Mouse (Mus musculus) kidney, embryonic 16.5 days (tissue): ENCODE results near the gene Pclo. TPM values are rescaled to one million over a fixed set of nuclear protein-coding genes. Genes with fewer than 3 reads are reported as not detected.
A peak's percentile ranks its signal among the peaks of the same experiment; 100 is the strongest.
"Not testable (repeated sequence)": the region's sequence is repeated elsewhere in the genome, so short reads cannot be mapped to it uniquely, and the experiment has no call there.

Source experiments
- ATAC-seq: fragments of 200-750 bp; cut with Nextera tagmentation; 2 replicates; pipeline ENCODE4 v1.8.0; 2017; ENCODE audit warnings: moderate TSS enrichment; ENCODE audit not compliant: low FRiP score, low TSS enrichment
- H3K27ac ChIP-seq: fragments of 300-500 bp; sonication (generic); 2 replicates; pipeline ENCODE4 v1.5.1; 2014; ENCODE audit warnings: low read length
- H3K27me3 ChIP-seq: fragments of 300-500 bp; sonication (generic); 2 replicates; pipeline ENCODE4 v1.6.1; 2014; ENCODE audit warnings: low read length, control low read depth, mixed read lengths; ENCODE audit not compliant: insufficient read depth
- H3K36me3 ChIP-seq: fragments of 300-500 bp; sonication (generic); 2 replicates; pipeline ENCODE4 v1.6.1; 2014; ENCODE audit warnings: low read length, control low read depth, mixed read lengths; ENCODE audit not compliant: insufficient read depth
- H3K4me1 ChIP-seq: fragments of 300-500 bp; sonication (generic); 2 replicates; pipeline ENCODE4 v1.6.1; 2014; ENCODE audit warnings: low read length, control low read depth, mixed read lengths; ENCODE audit not compliant: insufficient read depth
- H3K4me2 ChIP-seq: fragments of 300-500 bp; sonication (generic); replicated peaks from 2 replicates; pipeline ENCODE4 v1.6.1; 2014; ENCODE audit warnings: low read depth, low read length
- H3K4me3 ChIP-seq: fragments of 300-500 bp; sonication (generic); 2 replicates; pipeline ENCODE4 v1.5.1; 2014; ENCODE audit warnings: mild to moderate bottlenecking, low read length
- H3K9ac ChIP-seq: fragments of 300-500 bp; sonication (generic); replicated peaks from 2 replicates; pipeline ENCODE4 v1.6.1; 2014; ENCODE audit warnings: low read length
- H3K9me3 ChIP-seq: fragments of 300-500 bp; sonication (generic); 2 replicates; pipeline ENCODE4 v1.6.1; 2016; ENCODE audit warnings: low read length, control low read depth
- WGBS: fragments of 180-500 bp; shearing (Covaris S2); extraction: QIAGEN DNeasy Blood & Tissue Kit; methylation state at CpG from one replicate; pipeline ENCODE4 v1.1.7; 2014; 5-methylcytosine and 5-hydroxymethylcytosine counted together
- polyA plus RNA-seq: library from polyadenylated mRNA; unstranded; fragments of >200 nt; fragmentation: Nextera tagmentation; extraction: Ambion mirVana; gene quantifications from 2 replicates; pipeline ENCODE4 v1.2.1, GENCODE M21; 2015

Pclo gene
- polyA plus RNA-seq, 1 experiment from 2014 or later, result 0.59 TPM

GRCm38 (mm10) chr5:14750882-14751281 lies 236.2 kb downstream of the Pclo start:
- Histone ChIP-seq H3K4me1 (no peaks in the 10 kb centered on the region), H3K9ac (no peak overlapping the region), H3K36me3 (no peaks in the 10 kb centered on the region), H3K4me3 (no peak overlapping the region), H3K9me3 (no peaks in the 10 kb centered on the region), H3K27ac (no peak overlapping the region), H3K4me2 (no peak overlapping the region), H3K27me3 (no peaks in the 10 kb centered on the region)
- ATAC-seq, result no peak

DNA sequence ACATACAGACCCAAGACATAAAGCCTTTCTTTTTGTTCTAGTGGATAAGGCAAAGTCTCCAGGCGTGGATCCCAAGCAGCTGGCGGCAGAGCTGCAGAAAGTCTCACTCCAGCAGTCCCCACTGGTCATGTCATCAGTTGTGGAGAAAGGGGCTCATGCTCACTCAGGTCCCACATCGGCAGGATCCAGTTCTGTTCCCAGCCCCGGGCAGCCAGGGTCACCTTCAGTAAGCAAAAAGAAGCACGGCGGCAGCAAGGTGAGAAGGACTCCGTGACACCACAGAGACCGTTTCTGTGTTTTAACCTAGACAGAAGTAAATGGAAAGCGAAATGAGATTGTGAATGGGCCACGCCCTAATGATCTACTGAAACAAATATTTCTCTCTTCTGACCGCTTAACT lies 252.0 kb downstream of the Pclo start:
- no peak overlapping the region for H3K4me2 ChIP-seq
- H3K27ac ChIP-seq, result no peak overlapping the region
- H3K4me1 ChIP-seq, result no peaks in the 10 kb centered on the region
- no peak overlapping the region for H3K4me3 ChIP-seq
- no peaks in the 10 kb centered on the region for H3K9me3 ChIP-seq
- H3K36me3 ChIP-seq, result no peaks in the 10 kb centered on the region
- ATAC-seq, result no peak
- no peaks in the 10 kb centered on the region for H3K27me3 ChIP-seq
- 90% methylated on average over 11 of the region's 11 CpGs for WGBS
- no peak overlapping the region for H3K9ac ChIP-seq

GRCm38 (mm10) chr5:14782362-14783082 lies 267.8 kb downstream of the Pclo start:
- WGBS, result 36% methylated on average over 1 of the region's 1 CpGs

GRCm38 (mm10) chr5:14793891-14794290 lies 279.2 kb downstream of the Pclo start:
- no peak overlapping the region for H3K4me3 ChIP-seq
- no peaks in the 10 kb centered on the region for H3K27me3 ChIP-seq
- no peak overlapping the region for H3K27ac ChIP-seq
- H3K9me3 ChIP-seq, result no peaks in the 10 kb centered on the region
- H3K36me3 ChIP-seq, result no peaks in the 10 kb centered on the region
- WGBS, result 80% methylated on average over 9 of the region's 9 CpGs
- no peak overlapping the region for H3K4me2 ChIP-seq
- no peaks in the 10 kb centered on the region for H3K4me1 ChIP-seq
- ATAC-seq, result no peak
- H3K9ac ChIP-seq, result no peak overlapping the region

More at GRCm38 (mm10) chr5:14782362-14783082, 267.8 kb downstream of the Pclo start:
- Histone ChIP-seq H3K4me2 (no peak overlapping the region), H3K27ac (peak overlapping the region; percentile 58), H3K36me3 (no peaks in the 10 kb centered on the region), H3K4me1 (no peaks in the 10 kb centered on the region), H3K4me3 (no peak overlapping the region), H3K9me3 (no peaks in the 10 kb centered on the region), H3K27me3 (no peaks in the 10 kb centered on the region), H3K9ac (no peak overlapping the region)
- peak; percentile 84 for ATAC-seq

GRCm38 (mm10) chr5:14807136-14807535 lies 292.4 kb downstream of the Pclo start:
- H3K4me1 ChIP-seq, result no peaks in the 10 kb centered on the region
- no peak overlapping the region for H3K4me2 ChIP-seq
- H3K9ac ChIP-seq, result no peak overlapping the region
- H3K27me3 ChIP-seq, result no peaks in the 10 kb centered on the region
- ATAC-seq, result peak; percentile 90
- H3K9me3 ChIP-seq, result no peaks in the 10 kb centered on the region
- WGBS, result 6% methylated on average over 6 of the region's 6 CpGs
- H3K4me3 ChIP-seq, result no peak overlapping the region
- no peak overlapping the region for H3K27ac ChIP-seq
- H3K36me3 ChIP-seq, result no peaks in the 10 kb centered on the region

DNA sequence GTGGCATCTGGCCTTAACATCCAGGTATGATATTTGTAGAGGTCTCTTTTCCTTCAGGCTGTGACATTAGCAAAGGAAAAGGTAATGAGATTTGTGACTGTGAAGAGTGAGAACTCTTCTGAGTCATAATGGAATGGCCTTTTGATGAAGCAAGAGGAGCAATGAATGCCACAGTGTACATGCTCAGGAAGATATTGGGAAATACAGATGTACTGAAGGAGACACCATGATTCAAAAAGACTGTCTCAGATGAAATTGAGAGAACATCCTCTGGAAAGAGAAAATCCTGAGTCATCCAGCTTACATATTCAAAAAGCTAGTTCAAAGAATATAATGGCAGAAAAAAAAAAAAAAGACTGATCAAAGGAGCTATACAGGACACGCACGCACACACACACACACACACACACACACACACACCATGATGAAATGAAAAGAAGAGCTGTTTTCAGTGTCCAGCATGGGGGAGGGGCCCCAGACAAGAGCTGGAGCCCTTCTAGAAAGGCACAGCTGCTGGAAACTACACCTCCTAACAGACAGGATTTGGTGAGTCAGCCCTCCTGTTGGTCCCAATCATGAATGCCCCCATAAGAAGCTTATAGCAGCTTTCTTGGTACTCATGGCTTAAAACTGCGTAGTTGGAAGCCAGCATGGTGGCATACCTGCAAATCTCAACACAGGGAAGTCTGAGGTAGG lies 318.6 kb downstream of the Pclo start:
- no peaks in the 10 kb centered on the region for H3K9me3 ChIP-seq
- H3K9ac ChIP-seq, result no peak overlapping the region
- H3K27me3 ChIP-seq, result no peaks in the 10 kb centered on the region
- H3K36me3 ChIP-seq, result no peaks in the 10 kb centered on the region
- H3K4me2 ChIP-seq, result no peak overlapping the region
- no peak overlapping the region for H3K4me3 ChIP-seq
- H3K4me1 ChIP-seq, result no peaks in the 10 kb centered on the region
- no peak overlapping the region for H3K27ac ChIP-seq
- WGBS, result 84% methylated on average over 3 of the region's 3 CpGs
- ATAC-seq, result no peak

DNA sequence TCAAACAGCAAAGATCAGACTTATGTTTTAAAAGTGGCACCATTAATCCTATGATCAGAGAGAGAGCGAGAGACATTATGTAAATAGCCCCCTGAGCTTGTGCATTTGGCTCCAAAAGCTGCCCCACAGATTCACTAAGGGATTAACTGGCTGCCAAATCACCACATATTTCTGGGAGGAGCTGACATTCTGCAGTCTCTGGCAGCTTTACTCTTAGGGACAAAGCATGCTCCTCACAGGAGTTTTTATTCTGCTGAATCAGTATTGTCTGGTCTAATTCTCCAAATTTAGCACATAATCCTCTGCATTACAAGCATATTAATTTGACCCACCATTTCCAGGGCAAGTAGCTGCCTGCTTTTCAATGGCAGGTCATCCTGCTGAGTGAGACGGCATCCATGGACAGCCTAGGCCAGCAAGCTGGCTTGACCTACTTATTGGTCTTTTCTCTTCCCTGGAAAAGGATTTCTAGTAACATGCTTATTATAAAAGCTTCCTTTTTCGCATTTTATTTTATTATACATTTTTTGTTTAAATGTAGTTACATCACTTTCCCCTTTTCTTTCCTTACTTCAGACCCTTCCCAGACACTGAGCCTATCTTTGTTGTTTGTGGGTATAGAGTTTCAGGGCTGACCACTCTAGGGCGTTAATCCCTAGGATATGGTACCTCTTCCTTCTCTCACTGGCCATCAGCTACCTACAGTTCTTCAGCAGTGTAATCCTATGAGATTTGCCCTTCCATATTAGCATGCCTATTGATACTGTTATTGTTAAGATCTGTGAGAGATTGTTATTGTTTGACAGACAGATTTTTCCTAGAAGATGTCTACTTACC lies 319.7 kb downstream of the Pclo start:
- ATAC-seq, result no peak
- Histone ChIP-seq H3K9ac (no peak overlapping the region), H3K9me3 (no peaks in the 10 kb centered on the region), H3K4me2 (no peak overlapping the region), H3K27me3 (no peaks in the 10 kb centered on the region), H3K4me3 (no peak overlapping the region), H3K36me3 (no peaks in the 10 kb centered on the region), H3K27ac (no peak overlapping the region), H3K4me1 (no peaks in the 10 kb centered on the region)
- WGBS, result 68% methylated on average over 4 of the region's 4 CpGs

DNA sequence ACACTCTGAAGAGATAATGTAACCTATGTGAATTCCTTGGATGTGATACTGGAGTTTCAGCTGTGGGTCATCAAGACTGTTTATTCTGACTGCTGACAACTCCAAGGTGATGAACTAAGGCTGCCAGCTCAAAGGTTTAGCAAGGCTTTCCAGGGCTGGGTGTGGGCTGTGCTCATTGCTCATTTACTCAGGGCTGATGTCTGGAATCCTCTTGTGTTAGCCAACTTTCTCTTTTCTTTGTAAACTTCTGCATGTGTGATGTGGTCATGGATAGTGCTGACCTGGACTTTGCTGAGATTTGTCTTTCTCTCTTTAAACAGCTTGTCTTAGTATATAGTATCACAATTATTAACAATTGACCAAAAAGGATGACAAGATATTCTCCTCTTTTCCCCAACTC lies 338.9 kb downstream of the Pclo start:
- ATAC-seq, result no peak
- Histone ChIP-seq H3K4me3 (no peak overlapping the region), H3K9ac (no peak overlapping the region), H3K4me1 (no peaks in the 10 kb centered on the region), H3K4me2 (no peak overlapping the region), H3K27me3 (no peaks in the 10 kb centered on the region), H3K36me3 (no peaks in the 10 kb centered on the region), H3K27ac (no peak overlapping the region), H3K9me3 (no peaks in the 10 kb centered on the region)

- not testable (repeated sequence) for H3K9me3 ChIP-seq
Observed at GRCm38 (mm10) chr5:14885291-14885690, 370.6 kb downstream of the Pclo start.

GRCm38 (mm10) chr5:14892242-14892641 lies 377.5 kb downstream of the Pclo start:
- no peak overlapping the region for H3K27ac ChIP-seq
- H3K36me3 ChIP-seq, result no peaks in the 10 kb centered on the region
- no peaks in the 10 kb centered on the region for H3K9me3 ChIP-seq
- no peak overlapping the region for H3K4me3 ChIP-seq
- no peaks in the 10 kb centered on the region for H3K27me3 ChIP-seq
- no peak overlapping the region for H3K9ac ChIP-seq
- H3K4me1 ChIP-seq, result no peaks in the 10 kb centered on the region
- WGBS, result 60% methylated on average over 3 of the region's 3 CpGs
- no peak overlapping the region for H3K4me2 ChIP-seq
- no peak for ATAC-seq

More at GRCm38 (mm10) chr5:14885291-14885690, 370.6 kb downstream of the Pclo start:
- 67% methylated on average over 2 of the region's 2 CpGs for WGBS
- H3K4me3 ChIP-seq, H3K27ac ChIP-seq, H3K27me3 ChIP-seq, H3K4me1 ChIP-seq, H3K4me2 ChIP-seq, ATAC-seq, H3K36me3 ChIP-seq, H3K9ac ChIP-seq: not testable (repeated sequence)
